Mouse (Mus musculus): ENCODE data around the gene Pogk. TPM values are rescaled to one million over a fixed set of nuclear protein-coding genes. Genes with fewer than 3 reads are reported as not detected.

Pogk gene
- total RNA-seq, 2 experiments from 2014 or later = 1.1 to 1.3 TPM

DNA sequence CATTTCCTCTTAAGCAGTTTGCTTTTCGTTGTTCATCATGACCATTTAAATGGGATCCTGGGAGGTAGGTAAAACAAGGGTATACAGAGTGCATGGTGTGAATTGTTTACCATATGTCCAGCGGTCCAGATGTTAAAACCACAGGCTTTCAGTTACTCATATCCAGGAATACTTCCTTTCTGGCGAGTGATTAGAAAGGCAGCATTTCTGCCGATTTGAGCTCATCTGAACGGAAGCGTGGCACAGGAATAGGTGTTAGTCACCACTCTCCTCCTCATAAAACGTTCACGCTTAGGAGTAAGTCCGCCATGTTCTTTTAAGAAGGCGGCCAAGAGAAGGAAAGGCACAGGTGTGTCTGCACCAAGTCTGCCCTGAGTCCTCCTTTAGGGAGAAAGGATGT lies 28.3 kb downstream of the Pogk start:
- no peak for ATAC-seq (replicated peaks; ENCODE audit: low FRiP score, poor library complexity, severe bottlenecking)

DNA sequence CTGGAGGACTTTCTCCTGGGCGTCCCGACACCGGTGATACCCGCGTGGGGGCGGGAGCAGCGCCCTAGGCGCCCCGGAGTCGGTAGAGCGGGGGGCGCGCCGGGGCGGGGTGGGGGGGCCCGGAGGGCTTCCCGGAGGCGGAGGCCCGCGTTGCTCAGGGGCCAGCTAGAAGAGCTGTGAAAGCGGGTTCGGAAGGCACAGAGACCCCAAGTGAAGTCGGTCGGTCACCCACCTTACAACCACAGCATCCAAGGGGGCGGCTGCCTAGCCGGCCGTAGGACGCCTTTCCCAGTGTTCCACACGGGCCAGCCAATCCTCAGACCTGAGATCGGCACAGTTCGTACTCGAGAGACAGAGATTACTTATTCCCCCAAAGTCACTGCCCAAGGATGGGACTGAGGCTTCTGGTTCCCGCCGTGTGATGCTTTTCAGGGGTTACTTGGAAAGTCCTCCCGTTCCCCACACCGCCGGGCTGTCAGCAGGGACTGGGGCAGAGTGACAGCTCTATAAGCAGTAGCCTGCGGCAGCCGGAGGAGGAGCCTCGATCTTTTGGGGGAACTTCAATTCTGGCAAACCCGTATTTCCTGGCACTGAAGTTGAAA lies 29.9 kb downstream of the Pogk start:
- ATAC-seq (replicated peaks; ENCODE audit: low FRiP score, poor library complexity, severe bottlenecking) = peak; percentile 64

DNA sequence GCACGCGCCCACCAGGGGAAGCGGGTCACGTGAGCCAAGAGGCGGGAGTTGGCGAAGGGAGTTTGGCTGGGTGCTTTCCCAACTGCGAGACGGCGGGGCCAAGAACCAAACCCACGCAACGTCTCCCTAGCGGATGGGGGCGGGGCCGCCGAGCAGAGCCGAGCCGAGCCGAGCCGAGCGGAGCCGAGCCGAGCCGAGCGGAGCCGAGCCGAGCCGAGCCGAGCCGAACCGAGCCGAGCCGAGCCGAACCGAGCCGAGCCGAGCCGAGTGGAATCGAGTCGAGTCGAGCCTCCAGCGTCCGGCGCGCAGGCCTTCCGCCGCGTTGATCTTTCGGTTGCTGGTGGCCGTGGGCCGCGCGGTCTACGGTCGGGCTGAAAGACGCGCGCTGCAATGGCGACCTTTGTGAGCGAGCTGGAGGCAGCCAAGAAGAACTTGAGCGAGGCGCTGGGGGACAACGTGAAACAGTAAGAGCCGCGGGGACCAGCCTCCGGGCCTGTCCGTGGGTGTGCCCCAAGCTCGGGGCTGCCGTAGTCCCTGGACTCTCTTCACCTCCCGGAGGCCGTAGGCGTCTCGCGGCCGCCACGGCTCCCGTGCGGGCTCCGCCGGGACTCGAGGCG lies 30.5 kb downstream of the Pogk start, which contains the start of gene Tada1:
TSS of gene Tada1 (plus strand) at position 85 of the 617 bp plus-strand sequence.
- peak; percentile 81 for ATAC-seq (replicated peaks; ENCODE audit: low FRiP score, poor library complexity, severe bottlenecking)

DNA sequence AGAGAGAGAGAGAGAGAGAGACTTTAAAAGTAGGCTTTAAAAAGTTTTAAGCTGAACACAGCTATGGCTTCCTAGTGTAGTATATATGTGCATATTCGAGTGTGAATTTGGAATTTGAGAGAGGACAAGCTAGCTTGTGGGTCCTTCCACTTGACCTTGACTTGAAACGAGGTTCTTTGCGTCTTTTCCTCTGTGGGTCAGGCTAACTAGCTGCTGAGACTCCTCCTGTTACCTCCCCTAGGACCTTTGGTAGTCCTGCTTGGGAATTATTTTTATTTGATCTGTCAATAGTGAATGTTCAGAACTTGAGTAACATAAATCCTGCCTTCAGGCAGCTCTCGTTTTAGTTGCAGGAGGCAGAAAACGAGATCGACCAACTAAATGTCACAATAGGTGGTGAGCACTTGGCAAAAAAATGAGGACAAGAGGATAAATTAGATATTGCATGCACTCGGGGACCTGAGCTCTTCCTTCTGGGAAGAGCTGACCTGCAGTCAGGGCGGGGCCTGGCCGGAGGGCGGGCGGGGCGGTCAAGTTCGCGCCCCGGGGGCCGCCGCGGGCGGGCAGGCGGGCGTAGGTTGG lies 31.1 kb downstream of the Pogk start:
- no peak for ATAC-seq (replicated peaks; ENCODE audit: low FRiP score, poor library complexity, severe bottlenecking)

DNA sequence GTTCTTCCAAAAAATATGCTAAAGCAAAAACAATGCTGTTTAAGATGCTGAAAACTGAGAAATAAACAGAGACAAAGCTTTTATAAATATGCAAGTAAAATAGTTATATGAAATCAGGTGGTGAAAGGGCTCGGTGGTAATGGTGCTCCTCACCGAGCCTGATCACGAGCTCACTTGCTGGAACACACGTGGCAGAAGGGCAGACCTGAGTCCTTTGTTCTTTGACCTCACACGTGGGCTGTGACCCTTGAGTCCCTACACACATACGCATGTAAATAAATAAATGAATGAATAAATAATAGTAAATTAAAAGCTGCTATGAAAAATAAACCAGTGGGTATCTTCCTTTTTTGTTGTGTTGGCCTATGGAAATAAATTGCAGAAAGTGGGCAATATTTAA lies 32.5 kb downstream of the Pogk start:
- no peak for ATAC-seq (replicated peaks; ENCODE audit: low FRiP score, poor library complexity, severe bottlenecking)

DNA sequence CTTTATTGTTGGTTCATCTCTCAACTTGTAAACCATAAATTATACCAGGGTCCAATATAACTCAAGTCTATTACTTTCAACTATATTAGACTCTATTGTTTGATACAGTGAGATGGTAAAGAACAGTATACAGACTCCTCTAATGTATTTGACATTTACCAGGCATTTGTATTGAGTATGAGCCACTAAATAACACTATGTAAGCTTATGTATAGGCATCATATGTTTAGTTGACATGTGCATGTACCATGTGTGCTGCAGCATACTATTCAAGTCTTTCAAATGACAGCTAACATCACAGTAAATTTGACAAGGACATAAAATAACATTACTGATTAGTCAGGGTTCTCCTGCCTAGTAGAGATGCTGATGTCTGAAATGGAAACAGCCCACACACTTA lies 46.5 kb downstream of the Pogk start:
- no peak for ATAC-seq (replicated peaks; ENCODE audit: low FRiP score, poor library complexity, severe bottlenecking)

DNA sequence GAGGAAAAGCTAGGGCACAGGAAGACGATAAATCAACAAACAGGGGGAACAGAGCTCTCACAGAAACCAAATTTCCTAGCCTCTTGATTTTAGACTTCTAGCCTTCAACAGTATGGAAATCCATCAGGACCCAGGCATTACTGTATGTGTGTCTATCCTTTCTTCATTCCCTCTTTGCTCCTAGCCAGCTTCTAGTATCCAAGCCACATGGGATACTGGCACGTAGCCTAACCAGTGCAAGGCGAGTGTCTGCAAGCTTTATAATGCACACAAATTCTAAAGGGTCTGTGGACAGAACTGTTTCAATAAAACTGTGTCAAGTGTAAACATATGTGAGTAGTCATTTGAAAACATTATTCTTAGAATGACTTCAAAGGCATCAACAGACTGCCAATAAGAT lies 47.0 kb downstream of the Pogk start:
- ATAC-seq (replicated peaks; ENCODE audit: low FRiP score, poor library complexity, severe bottlenecking) = no peak

DNA sequence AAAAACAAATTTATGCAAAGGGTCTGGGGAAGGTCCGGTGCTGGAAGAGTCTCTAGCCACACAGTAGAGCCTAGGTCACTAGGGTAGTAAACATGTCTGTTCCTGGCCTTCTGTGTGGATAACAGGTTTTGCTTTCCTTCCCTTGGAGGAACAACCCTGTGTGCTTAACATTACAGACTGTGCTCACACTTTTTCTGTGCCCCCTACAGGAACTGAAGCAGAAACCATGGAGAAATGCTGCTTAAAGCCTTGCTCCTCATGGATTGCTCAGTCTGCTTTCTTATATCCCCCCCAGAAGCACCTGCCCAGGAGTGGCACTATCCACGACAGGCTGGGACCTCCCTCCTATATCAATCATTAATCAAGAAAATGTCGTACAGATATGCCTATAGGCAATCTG lies 47.8 kb downstream of the Pogk start:
- no peak for ATAC-seq (replicated peaks; ENCODE audit: low FRiP score, poor library complexity, severe bottlenecking)

DNA sequence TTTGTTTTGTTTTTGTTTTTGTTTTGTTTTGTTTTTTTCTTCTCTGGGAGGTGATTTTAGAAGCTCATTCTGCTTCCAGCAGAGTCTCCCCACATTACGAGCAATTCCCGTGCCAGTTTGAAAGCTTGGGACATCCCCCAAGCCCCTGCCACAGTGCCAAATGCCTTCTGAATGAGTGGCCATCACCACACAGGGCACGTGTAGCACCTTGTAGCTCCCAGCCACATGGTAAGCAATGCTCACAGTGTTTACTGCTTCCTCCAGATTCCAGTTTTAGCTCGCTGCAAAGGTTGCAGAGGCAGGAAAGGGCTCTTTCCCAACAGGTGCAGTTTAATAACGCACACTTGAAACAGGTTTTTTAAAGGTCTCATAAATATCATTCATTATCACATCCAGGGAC lies 48.8 kb downstream of the Pogk start:
- ATAC-seq (replicated peaks; ENCODE audit: low FRiP score, poor library complexity, severe bottlenecking) = no peak

DNA sequence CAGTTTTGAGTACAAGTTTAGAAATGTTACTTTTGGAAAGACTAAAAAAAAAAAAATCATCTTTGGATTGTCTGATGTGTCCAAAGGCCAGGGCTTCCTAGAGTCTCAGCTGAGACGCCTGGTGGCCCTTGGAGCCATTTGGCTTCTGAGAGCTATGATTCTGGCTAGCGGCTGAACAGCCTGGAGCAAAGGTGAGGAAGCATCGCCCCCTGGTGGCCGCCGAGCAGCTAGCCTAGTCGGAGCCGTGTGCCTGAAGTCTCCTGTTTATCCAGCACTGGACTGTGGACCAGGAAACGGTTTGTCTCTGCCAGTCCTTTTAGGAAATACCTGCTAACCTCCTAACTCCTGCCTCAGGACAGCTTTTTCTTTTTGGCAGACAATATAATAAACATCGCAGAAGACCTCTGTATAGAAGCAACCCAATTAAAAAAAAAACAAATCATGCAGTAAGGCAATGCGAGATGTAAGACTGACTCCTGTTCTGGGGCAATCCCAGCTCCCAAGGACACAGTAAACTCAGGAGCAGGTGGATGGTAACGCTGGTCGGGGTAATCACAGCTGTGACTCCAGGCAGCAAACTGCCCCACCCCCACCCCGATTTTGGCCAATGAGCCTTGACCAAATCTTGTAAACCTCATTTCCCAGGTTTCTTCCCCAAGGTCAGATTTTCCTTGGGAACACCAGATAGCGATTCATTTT lies 49.4 kb downstream of the Pogk start:
- ATAC-seq (replicated peaks; ENCODE audit: low FRiP score, poor library complexity, severe bottlenecking) = peak; percentile 67

DNA sequence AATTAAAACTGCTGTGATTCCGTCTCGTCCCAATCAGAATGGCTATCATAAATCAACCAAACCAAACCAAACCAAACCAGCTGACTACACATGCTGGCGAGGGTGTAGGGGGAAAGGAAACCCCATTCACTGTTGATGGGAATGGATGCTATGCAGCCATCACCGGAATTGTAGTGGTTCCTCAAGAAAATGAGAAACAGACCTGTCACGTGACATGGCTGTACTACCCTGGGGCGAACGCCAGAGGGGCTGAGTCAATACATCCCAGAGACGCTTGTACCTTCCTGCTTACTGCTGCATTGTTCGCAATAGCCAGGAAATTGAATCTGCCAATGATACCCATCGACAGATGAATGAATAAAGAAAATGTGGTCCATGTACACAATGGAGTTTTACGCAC lies 59.9 kb downstream of the Pogk start:
- no peak for ATAC-seq (replicated peaks; ENCODE audit: low FRiP score, poor library complexity, severe bottlenecking)

DNA sequence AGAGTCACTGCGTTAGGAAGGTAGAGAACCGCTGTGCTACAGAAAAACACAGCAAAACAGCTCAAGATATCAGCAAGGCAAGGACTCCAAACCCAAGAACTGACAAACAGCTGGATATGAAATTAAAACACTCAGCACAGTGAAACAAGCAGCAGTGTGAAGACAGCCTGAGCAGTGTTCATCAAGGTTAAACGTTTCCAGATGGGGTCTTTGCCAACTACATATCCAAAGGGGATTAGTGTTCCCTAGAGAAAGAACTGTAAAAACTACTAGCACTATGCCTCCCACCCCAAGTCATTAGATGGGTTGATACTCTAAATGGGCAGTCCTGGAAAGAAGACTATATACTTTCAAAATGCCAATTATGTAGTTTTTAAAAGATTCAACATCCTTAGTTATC lies 60.3 kb downstream of the Pogk start:
- no peak for ATAC-seq (replicated peaks; ENCODE audit: low FRiP score, poor library complexity, severe bottlenecking)

DNA sequence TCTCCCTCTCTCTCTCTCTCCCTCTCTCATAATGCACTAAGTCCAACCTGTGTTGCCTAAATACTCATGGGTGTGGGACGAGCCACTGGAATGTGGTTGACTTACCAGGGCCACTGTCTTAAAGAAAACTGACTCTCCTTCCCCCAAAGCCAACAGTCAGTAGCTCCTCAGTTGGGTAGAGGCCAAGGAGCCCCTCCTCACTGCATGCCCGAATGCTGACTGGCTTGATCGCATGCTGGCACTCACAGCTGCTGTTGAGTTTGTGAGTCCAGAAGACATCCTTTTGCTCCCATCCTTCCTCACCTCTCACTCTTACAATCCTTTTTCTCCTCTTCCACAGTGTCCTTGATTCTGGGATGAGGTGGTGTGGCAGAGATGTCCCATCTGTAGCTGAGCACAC lies 62.8 kb downstream of the Pogk start:
- no peak for ATAC-seq (replicated peaks; ENCODE audit: low FRiP score, poor library complexity, severe bottlenecking)

DNA sequence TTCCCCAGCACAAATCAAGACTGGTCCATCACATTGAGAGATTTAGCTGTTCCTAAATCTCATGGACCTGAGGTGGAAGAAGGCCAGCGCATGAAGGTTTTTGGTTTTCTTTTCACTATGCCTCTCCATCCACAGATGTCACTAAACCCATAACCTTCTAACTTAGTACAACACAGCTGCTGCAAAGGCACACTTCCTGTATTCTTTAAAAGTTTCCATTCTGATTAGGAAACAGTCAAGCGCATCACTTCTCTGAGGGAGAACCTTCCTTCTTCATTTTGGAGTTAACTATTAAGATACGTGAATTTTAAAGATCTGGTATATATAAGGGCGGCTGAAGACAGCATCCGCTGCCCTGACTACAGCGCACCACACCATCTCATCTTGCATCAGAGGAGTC lies 64.1 kb downstream of the Pogk start:
- no peak for ATAC-seq (replicated peaks; ENCODE audit: low FRiP score, poor library complexity, severe bottlenecking)

DNA sequence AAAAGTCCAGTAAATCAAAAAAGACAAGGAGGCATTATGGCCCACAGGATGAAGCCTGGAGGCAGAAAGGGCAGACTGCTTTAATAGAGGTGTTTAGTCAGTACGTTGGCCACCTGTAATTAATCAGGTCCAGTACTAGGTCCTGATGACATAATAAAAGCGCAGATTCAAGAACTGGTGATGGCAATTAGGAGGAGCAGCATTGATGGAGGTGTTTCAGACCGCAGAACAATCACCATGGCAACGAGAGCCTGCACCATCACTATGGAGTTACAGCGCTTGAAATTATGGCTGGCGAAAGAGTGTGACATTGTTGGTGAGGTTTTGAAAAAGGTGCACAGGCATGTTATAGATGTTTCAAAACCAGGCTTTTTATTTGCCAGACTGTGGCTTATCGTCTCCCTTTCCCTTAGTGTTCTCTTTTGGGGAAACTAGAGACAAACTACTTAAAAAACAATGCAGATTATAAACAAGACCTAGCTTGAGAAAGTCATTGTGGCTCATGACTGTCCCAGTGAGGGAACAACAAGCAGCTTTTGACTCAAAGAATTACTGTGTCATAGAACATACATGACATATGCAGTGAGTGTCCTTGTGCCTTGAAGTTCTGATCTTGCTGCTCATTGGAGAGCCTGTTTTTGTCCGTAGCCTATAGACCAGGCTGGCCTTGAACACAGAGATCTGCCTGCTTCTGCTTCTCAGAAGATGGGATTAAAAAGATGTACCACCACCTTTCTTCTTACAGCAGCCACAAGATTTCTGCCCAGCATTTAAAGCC lies 65.2 kb downstream of the Pogk start:
- ATAC-seq (replicated peaks; ENCODE audit: low FRiP score, poor library complexity, severe bottlenecking) = no peak

DNA sequence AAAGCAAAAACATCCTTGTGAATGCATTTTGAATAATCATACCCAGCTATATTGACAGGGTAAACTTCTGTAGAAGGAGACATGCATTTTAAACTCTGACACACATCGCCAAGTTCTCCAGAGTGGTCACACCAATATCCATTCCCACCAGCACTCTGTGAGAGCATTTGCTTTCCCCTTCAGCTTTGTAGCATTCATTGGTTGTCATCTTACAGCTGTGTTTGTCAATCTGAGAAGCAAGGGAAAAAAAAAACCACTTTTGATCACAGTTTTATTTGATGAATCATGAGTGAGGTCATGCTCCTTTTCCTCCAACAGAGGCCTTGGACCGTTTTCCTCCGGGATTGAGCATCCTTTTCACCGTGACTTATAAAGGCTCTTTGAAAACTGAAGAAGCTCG lies 66.1 kb downstream of the Pogk start:
- ATAC-seq (replicated peaks; ENCODE audit: low FRiP score, poor library complexity, severe bottlenecking) = no peak

DNA sequence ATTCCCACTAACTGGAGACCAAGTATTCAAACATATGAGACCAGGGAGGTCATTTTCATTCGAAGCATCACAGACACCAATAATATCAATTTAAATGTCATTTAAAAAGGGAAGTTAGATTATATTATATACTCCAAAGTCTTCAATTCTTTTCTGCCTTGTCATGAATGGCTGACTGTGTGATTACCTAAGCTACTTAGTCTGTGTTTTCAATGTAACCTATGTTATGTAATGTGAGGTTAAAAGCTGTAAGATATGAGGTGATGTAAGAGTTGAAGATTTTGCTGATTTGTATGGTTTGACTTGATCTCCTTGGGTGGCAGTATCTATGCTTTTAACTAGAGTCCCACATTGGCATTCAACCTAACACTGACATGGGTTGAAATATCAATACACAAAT lies 67.1 kb downstream of the Pogk start:
- no peak for ATAC-seq (replicated peaks; ENCODE audit: low FRiP score, poor library complexity, severe bottlenecking)

DNA sequence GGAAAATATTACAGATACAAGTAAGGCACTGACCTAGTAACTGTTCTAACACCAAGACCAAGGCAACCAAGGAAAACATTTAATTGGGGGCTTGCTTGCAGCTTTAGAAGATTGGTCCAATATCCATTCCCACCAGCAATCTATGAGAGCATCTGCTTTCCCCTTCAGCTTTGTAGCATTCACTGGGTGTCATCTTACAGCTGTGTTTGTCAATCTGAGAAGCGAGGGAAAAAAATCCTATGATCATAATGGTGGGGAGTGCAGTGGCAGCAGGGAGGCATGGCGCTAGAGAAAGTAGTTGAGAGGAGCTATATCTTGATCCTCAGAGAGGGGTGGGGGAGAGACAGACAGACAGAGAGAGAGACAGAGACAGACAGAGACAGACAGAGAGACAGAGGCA lies 67.6 kb downstream of the Pogk start:
- no peak for ATAC-seq (replicated peaks; ENCODE audit: low FRiP score, poor library complexity, severe bottlenecking)

DNA sequence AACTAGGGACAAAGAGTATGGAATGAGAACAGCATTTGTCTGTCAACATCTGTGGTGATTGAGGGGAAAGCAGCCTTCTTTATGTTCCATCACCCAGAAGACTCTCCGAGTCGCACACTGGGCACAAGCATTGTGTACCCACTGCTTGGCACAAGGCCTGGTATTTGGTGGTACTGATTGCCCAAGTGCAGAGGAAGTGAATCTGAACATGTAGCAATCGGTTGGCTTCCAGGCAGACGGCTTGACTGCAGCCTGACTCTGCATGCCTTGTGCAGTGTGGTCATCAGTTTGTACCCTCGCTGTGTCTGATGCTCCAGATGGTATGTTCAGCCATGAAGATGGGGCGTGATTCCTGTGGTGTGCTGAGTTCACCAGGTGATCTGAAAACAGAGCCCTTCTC lies 70.6 kb downstream of the Pogk start:
- ATAC-seq (replicated peaks; ENCODE audit: low FRiP score, poor library complexity, severe bottlenecking) = no peak
